Mouse (Mus musculus) right cerebral cortex, postnatal 4 days (tissue): ENCODE measurements around the gene Bicra.

Experiments
- DNase-seq: peaks from one replicate; pipeline ENCODE4 v3.0.0-alpha.2; 2022

Bicra gene

GRCm38 (mm10) chr7:15968322-15968721 is 79.4 kb downstream of the Bicra start:
- DNase-seq, result no peak

- DNase-seq, result peak; percentile 62
These were observed 80.4 kb downstream of the Bicra start, which contains the start of gene Ehd2 for GRCm38 (mm10) chr7:15967312-15967711. Gene Ehd2 (minus strand): TSS chr7:15967567.

GRCm38 (mm10) chr7:15966489-15966888 is 81.2 kb downstream of the Bicra start:
- DNase-seq, result no peak

- no peak for DNase-seq
These were observed 83.7 kb downstream of the Bicra start for GRCm38 (mm10) chr7:15963798-15964652.

GRCm38 (mm10) chr7:15962311-15963288 is 85.1 kb downstream of the Bicra start:
- DNase-seq, result peak; percentile 72

GRCm38 (mm10) chr7:15961798-15962197 is 85.9 kb downstream of the Bicra start:
- DNase-seq, result no peak

- no peak for DNase-seq
These were observed 86.5 kb downstream of the Bicra start for GRCm38 (mm10) chr7:15961239-15961638.

- DNase-seq, result no peak
These were observed 87.0 kb downstream of the Bicra start for GRCm38 (mm10) chr7:15960691-15961090.

- no peak for DNase-seq
These were observed 91.6 kb downstream of the Bicra start for GRCm38 (mm10) chr7:15956143-15956542.

- no peak for DNase-seq
These were observed 92.2 kb downstream of the Bicra start for GRCm38 (mm10) chr7:15955509-15955908.

GRCm38 (mm10) chr7:15954978-15955443 is 92.7 kb downstream of the Bicra start:
- no peak for DNase-seq

GRCm38 (mm10) chr7:15954436-15954835 is 93.3 kb downstream of the Bicra start:
- no peak for DNase-seq

- no peak for DNase-seq
These were observed 94.2 kb downstream of the Bicra start for GRCm38 (mm10) chr7:15953307-15954074.

- no peak for DNase-seq
These were observed 95.3 kb downstream of the Bicra start for GRCm38 (mm10) chr7:15952416-15952815.

GRCm38 (mm10) chr7:15950008-15950407 is 97.7 kb downstream of the Bicra start:
- no peak for DNase-seq

GRCm38 (mm10) chr7:15949216-15949790 is 98.4 kb downstream of the Bicra start:
- no peak for DNase-seq

GRCm38 (mm10) chr7:15948381-15948941 is 99.3 kb downstream of the Bicra start:
- peak; percentile 67 for DNase-seq

- DNase-seq, result no peak
These were observed 100.0 kb downstream of the Bicra start for GRCm38 (mm10) chr7:15947653-15948260.

- DNase-seq, result peak; percentile 85
These were observed 101.8 kb downstream of the Bicra start, which contains the start of gene Nop53 for GRCm38 (mm10) chr7:15945721-15946536. Gene Nop53 (minus strand): TSS chr7:15946074.

GRCm38 (mm10) chr7:15945211-15945610 is 102.5 kb downstream of the Bicra start:
- DNase-seq, result no peak
